Mouse (Mus musculus): Measurements from ENCODE around the gene Gm49345.
"Not testable (repeated sequence)": the region's sequence is repeated elsewhere in the genome, so short reads cannot be mapped to it uniquely, and the experiment has no call there.

Gm49345 gene

DNA sequence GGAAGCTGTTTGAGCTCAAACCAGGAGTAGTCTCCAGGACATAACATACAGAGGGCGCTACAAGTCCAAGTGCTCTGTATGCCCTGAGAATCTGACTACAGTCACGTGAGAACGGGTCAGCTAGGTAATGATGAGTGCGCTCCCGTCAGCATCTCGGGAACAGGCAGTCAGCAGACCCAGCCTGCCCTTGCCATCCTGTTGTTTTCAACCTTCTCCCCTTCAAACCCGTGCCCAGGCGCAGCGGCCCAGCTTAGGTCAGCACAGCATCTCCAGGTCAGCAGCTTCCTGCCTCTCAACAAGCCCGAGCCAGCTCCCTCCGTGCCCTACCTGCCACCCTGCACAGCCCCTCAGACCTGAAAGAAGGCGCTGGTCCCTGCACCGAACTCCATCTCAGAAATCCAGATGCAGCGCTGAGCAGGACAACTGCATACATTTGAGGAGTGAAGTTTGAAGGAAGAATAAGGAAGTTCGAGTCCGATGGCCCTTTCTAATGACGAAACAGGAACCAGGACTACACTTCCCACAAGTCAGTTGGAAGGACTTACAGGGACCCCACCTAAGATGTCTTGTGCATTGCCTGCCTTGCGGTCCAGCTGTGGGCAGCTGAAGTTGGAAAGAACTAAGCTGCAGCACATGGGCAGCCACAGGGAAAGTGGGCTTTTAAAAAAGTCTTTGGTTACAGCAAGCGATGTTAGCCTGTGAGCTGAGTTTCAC, at the start of gene Gm49345, which contains the start of gene Zfp729a:
Gene Gm49345, minus strand, starts transcription at position 476 of the 714 bp plus-strand sequence.
Gene Zfp729a, minus strand, starts transcription at position 498 of the 714 bp plus-strand sequence.
- DNase-seq (ENCODE audit: low spot score in 2 of 2) = peak; percentile 87 to 91

GRCm38 (mm10) chr13:67686971-67687370, 49.4 kb upstream of the Gm49345 start, which contains the start of gene Zfp738:
Gene Zfp738, minus strand, starts transcription at chr13:67687071.
- no peak for DNase-seq (ENCODE audit: low spot score in 2 of 2)

DNA sequence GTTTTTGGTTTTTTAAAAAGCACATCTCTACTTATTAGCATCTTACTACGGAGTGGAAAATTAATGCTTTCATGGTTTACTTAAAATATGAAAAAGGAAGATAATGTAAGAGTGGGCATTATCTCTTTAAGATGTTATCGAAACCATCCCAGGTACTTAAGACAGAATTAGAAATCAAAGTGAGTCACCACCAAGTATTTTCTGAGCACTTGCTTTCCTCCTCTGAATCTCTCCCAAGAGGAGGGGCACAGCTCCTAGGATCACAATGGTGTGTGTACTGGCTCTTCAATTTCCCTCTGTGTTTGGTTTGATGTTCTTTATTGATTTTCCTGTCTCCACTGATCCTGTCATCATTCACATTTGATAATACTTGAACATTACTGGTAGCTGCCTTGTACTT, 46.3 kb upstream of the Gm49345 start:
- not testable (repeated sequence) for DNase-seq (ENCODE audit: low spot score in 2 of 2)

DNA sequence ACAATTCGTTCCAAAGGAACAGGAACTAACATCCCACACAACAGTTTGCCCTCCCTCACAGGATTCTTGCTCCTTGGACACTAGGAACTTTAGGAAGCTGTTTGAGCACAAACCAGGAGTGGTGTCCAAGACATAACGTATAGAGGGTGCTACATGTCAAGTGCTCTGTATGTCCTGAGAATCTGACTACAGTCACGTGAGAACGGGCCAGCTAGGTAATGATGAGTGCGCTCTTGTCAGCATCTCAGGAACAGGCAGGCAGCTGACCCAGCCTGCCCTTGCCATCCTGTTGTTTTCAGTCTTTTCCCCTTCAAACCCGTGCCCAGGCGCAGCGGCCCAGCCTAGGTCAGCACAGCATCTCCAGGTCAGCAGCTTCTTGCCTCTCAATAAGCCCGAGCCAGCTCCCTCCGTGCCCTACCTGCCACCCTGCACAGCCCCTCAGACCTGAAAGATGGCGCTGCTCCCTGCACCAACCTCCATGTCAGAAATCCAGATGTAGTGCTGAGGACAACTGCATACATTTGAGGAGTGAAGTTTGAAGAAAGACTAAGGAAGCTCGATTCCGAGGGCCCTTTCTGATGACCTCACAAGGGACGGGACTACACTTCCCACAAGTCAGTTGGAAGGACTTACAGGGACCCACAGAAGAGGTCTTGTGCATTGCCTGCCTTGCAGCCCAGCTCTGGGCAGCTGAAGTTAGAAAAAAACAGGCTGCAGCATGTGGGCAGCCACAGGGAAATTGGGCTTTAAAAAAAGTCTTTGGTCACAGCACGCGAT, 45.6 kb upstream of the Gm49345 start:
- DNase-seq (ENCODE audit: low spot score in 2 of 2) = peak; percentile 84 to 88

DNA sequence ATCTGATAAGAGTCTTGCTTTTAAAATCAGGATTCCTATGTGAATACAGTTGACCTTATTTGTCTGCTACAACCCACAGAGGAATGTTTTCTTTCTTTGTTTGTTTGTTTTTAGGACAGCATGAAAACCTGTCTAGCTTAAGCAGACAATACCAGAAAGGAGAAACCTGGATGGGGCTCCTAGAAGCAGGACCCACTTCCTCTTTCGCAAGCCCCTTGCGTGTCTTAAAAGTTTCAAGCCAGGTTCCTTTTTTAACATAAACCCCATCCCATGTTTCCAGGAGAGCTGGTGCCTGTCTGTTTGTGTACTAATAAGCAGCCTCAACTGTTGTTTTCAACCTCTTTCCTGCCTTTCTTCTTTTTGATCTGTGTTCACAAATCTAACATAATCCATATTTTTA, 37.3 kb upstream of the Gm49345 start:
- DNase-seq (ENCODE audit: low spot score in 2 of 2) = no peak

GRCm38 (mm10) chr13:67652496-67652895, 14.9 kb upstream of the Gm49345 start:
- no peak for DNase-seq (ENCODE audit: low spot score in 2 of 2)

DNA sequence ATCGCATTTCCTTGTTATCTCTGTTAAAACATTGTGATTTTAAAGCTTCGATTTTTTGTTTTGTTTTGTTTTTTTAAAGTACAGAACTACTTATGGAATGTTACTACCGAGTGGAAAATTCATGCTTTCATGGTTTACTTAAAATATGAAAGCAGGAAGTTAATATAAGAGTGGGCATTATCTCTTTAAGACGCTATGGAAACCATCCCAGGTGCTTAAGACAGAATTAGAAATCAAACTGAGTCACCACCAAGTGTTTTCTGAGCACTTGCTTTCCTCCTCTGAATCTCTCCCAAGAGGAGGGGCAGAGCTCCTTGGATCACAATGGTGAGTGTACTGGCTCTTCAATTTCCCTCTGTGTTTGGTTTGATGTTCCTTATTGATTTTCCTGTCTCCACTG, 27.5 kb downstream of the Gm49345 start:
- DNase-seq (ENCODE audit: low spot score in 2 of 2) = no peak

- peak; percentile 79 to 90 for DNase-seq (ENCODE audit: low spot score in 2 of 2)
Observed at GRCm38 (mm10) chr13:67609066-67609876, 28.3 kb downstream of the Gm49345 start, which contains the start of gene Zfp729b. Gene Zfp729b, minus strand, starts transcription at chr13:67609707.

- DNase-seq (ENCODE audit: low spot score in 2 of 2) = no peak
Observed at GRCm38 (mm10) chr13:67572591-67573189, 64.9 kb downstream of the Gm49345 start.

DNA sequence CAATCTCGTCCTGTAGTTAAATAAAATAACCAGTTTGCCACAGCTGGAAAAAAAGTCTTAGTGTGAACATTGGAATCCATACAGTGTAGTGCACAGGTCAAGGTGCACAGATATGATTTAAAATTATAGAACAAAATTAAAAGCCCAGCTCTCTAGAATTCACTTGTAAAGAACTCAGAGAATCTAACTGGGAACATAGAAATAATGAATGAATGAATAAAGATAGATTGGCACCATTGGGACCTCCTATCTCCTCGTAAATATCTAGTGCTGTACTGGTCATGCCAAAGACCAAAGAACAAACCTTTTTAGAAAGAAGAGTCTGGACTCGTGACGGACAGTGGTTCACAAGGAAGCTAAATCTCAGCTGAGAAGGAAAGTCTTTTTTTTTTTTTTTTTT, 83.8 kb downstream of the Gm49345 start, which contains the start of gene Zfp748:
Gene Zfp748, minus strand, starts transcription at position 101 of the 400 bp plus-strand sequence.
- no peak for DNase-seq (ENCODE audit: low spot score in 2 of 2)

GRCm38 (mm10) chr13:67552505-67553346, 84.8 kb downstream of the Gm49345 start:
- peak; percentile 84 to 87 for DNase-seq (ENCODE audit: low spot score in 2 of 2)

DNA sequence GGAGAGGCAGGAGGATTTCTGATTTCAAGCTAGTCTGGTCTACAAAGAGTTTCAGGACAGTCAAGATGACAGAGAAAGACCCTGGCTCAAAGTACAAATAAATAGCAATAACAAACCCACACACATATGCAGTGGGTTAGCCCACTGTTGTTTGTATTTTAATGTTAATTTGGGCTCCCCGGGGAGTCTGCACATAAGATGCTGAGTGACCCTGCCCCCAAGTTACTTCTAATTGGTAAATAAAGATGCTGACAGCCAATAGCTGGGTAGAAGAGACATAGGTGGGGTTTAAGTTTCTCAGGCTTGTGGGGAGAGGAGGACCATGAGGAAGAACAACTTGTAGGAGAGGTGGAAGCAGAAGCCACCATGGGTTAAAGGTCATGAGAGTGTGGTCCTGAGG, 91.6 kb downstream of the Gm49345 start:
- DNase-seq (ENCODE audit: low spot score in 2 of 2) = no peak
